Mouse (Mus musculus) layer of hippocampus, postnatal 14 days (tissue): Measurements from ENCODE around the gene Rhox3a. TPM values are rescaled to one million over a fixed set of nuclear protein-coding genes. Genes with fewer than 3 reads are reported as not detected.
"Not testable (repeated sequence)": the region's sequence is repeated elsewhere in the genome, so short reads cannot be mapped to it uniquely, and the experiment has no call there.

Experiments used
- DNase-seq, 2 experiments: peaks; one replicate each; pipeline ENCODE4 v3.0.0; 2021 to 2022; ENCODE audit warnings: low spot score in 2 of 2, mixed read lengths in 1 of 2
- long read RNA-seq, 2 experiments: library from polyadenylated mRNA; stranded (forward); transcript quantifications; one replicate each; pipeline ENCODE4 v2.0.0; 2021
- total RNA-seq, 2 experiments: library from RNA; stranded (reverse); gene quantifications; 2 replicates each; pipeline ENCODE4 v1.2.3; 2021

Rhox3a gene
- not detected for total RNA-seq
- long read RNA-seq, experiment 1, result 0 reads
- long read RNA-seq, experiment 2, result 0 reads

DNA sequence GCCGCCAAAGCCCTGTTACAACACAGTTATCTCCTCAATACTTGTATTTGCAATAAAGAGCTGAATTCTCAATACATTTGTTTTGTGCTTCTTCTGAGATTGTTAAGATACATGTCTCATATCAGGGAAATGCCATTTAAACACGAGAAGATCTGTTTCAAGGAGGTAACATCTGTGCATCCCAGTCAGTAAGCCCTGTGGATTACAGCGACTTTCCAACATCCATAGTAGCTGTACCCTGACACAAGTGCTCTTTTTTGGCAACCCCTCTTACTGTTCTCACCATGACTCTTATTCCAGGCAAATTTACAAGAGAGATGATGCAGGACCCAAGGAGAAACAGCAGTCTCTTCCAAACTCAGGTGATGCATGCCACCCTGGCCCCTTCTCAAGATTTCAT is at the start of gene Rhox3a:
Rhox3a (plus strand) TSS at position 301 of the 400 bp plus-strand sequence.
- DNase-seq, result not testable (repeated sequence)

DNA sequence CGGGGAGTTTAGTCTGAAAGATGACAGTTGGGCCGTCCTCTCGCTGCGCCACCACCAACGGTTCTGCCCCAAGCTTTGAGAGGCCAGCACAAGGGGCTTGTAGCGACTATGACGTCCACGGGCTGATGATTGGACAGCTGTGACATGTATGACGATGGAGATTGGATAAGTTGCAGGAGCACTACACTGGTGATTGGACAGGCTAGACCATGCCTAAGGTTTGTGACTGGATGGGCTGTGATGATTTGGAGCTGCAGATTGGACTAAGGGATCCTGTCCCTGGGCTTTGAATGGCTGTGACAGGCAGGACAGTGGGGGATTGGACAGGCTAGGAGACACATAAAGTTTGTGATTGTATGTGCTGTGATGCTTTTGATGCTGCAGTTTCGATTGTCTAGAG is 38.8 kb upstream of the Rhox3a start, which contains the start of gene Gm9:
Gm9 (minus strand) TSS at position 101 of the 400 bp plus-strand sequence.
- DNase-seq, result no peak

- DNase-seq, result not testable (repeated sequence)
Measured at GRCm38 (mm10) chrX:37222158-37222557, 27.6 kb upstream of the Rhox3a start, which contains the start of gene Rhox1. TSS of gene Rhox1 (minus strand) at chrX:37222258.

- not testable (repeated sequence) for DNase-seq
Measured at GRCm38 (mm10) chrX:37244676-37245075, 5.0 kb upstream of the Rhox3a start, which contains the start of gene Rhox2a. TSS of gene Rhox2a (plus strand) at chrX:37244976.

- not testable (repeated sequence) for DNase-seq
Measured at GRCm38 (mm10) chrX:37265038-37265437, 15.3 kb downstream of the Rhox3a start, which contains the start of gene Rhox4a. TSS of gene Rhox4a (plus strand) at chrX:37265338.

Other genes with a start within 250 kb of the Rhox3a start
- not detected for gene Sowahd, start 201.1 kb upstream of the Rhox3a start, total RNA-seq
- gene Rpl39, start 164.5 kb upstream of the Rhox3a start, total RNA-seq, result 100 to 1,000 TPM; 319 to 320 TPM
- 10 to 100 TPM; 19.1 to 19.3 TPM for gene Upf3b, start 139.6 kb upstream of the Rhox3a start, total RNA-seq
- 10 to 100 TPM; 13.0 to 15.5 TPM for gene Nkap, start 123.1 kb upstream of the Rhox3a start, total RNA-seq
- under 1 TPM in 1 of 2 experiments, not detected in 1; 0.18 TPM for gene Akap14, start 81.1 kb upstream of the Rhox3a start, total RNA-seq
- gene Ndufa1, start 58.8 kb upstream of the Rhox3a start, total RNA-seq, result 100 to 1,000 TPM; 257 to 290 TPM
- gene Rnf113a1, start 58.7 kb upstream of the Rhox3a start, total RNA-seq, result 1 to 10 TPM; 7.4 to 8.3 TPM
- not detected for gene Gm9, start 38.9 kb upstream of the Rhox3a start, total RNA-seq
- gene Rhox1, start 27.7 kb upstream of the Rhox3a start, total RNA-seq, result not detected
- gene Rhox2a, start 4.9 kb upstream of the Rhox3a start, total RNA-seq, result not detected
- not detected for gene Rhox4a, start 15.4 kb downstream of the Rhox3a start, total RNA-seq
- not detected for gene Rhox3a2, start 130.1 kb downstream of the Rhox3a start, total RNA-seq
- gene Rhox4a2, start 140.9 kb downstream of the Rhox3a start, total RNA-seq, result not detected
- gene Rhox2b, start 162.1 kb downstream of the Rhox3a start, total RNA-seq, result not detected
- gene Rhox4b, start 182.6 kb downstream of the Rhox3a start, total RNA-seq, result not detected
- not detected for gene Rhox2c, start 203.8 kb downstream of the Rhox3a start, total RNA-seq
- gene Rhox3c, start 208.7 kb downstream of the Rhox3a start, total RNA-seq, result not detected
- gene Rhox4c, start 230.4 kb downstream of the Rhox3a start, total RNA-seq, result not detected
- gene Rhox2d, start 243.5 kb downstream of the Rhox3a start, total RNA-seq, result not detected